Mouse (Mus musculus) cerebellum, adult 2 months (tissue): Measurements from ENCODE around the gene Itsn2.

Experiments
- CTCF ChIP-seq: fragments of 200-500 bp; IDR thresholded peaks from 2 replicates; pipeline ENCODE4 v1.5.1; 2011; ENCODE audit warnings: low read depth, mild to moderate bottlenecking, control low read depth, low read length, moderate library complexity, borderline replicate concordance; ENCODE audit not compliant: insufficient read depth
- POLR2A ChIP-seq: fragments of 200-500 bp; IDR thresholded peaks from 2 replicates; pipeline ENCODE4 v1.6.1; 2011; ENCODE audit warnings: low read length, control low read depth, borderline replicate concordance; ENCODE audit not compliant: insufficient read depth

GRCm38 (mm10) chr12:4548053-4549013 lies 44.1 kb upstream of the Itsn2 start:
- no peak for TF ChIP-seq POLR2A
- peak; percentile 74 for TF ChIP-seq CTCF
